Mouse (Mus musculus): ENCODE data around the gene Gm13279. TPM values are rescaled to one million over a fixed set of nuclear protein-coding genes. Genes with fewer than 3 reads are reported as not detected.

Gm13279 gene
- polyA plus RNA-seq, 1 experiment from 2014 or later: not detected

Other genes with a start within 250 kb of the Gm13279 start
- gene Ifna15, start 239.2 kb upstream of the Gm13279 start, polyA plus RNA-seq (2014; fragmentation: Illumina TruSeq; extraction: RNeasy Lipid Tissue Mini Kit (QIAGEN cat#74804); ENCODE audit: low read depth, low replicate concordance): not detected
- gene Ifna14, start 225.6 kb upstream of the Gm13279 start, polyA plus RNA-seq (2014; fragmentation: Illumina TruSeq; extraction: RNeasy Lipid Tissue Mini Kit (QIAGEN cat#74804); ENCODE audit: low read depth, low replicate concordance): not detected
- not detected for gene Ifna9, start 205.0 kb upstream of the Gm13279 start, polyA plus RNA-seq (2014; fragmentation: Illumina TruSeq; extraction: RNeasy Lipid Tissue Mini Kit (QIAGEN cat#74804); ENCODE audit: low read depth, low replicate concordance)
- not detected for gene Ifna12, start 194.0 kb upstream of the Gm13279 start, polyA plus RNA-seq (2014; fragmentation: Illumina TruSeq; extraction: RNeasy Lipid Tissue Mini Kit (QIAGEN cat#74804); ENCODE audit: low read depth, low replicate concordance)
- gene C87499, start 163.0 kb upstream of the Gm13279 start, polyA plus RNA-seq (2014; fragmentation: Illumina TruSeq; extraction: RNeasy Lipid Tissue Mini Kit (QIAGEN cat#74804); ENCODE audit: low read depth, low replicate concordance): not detected
- not detected for gene Ifna13, start 152.9 kb upstream of the Gm13279 start, polyA plus RNA-seq (2014; fragmentation: Illumina TruSeq; extraction: RNeasy Lipid Tissue Mini Kit (QIAGEN cat#74804); ENCODE audit: low read depth, low replicate concordance)
- not detected for gene Ifna16, start 120.5 kb upstream of the Gm13279 start, polyA plus RNA-seq (2014; fragmentation: Illumina TruSeq; extraction: RNeasy Lipid Tissue Mini Kit (QIAGEN cat#74804); ENCODE audit: low read depth, low replicate concordance)
- gene Ifna2, start 113.5 kb upstream of the Gm13279 start, polyA plus RNA-seq (2014; fragmentation: Illumina TruSeq; extraction: RNeasy Lipid Tissue Mini Kit (QIAGEN cat#74804); ENCODE audit: low read depth, low replicate concordance): not detected
- not detected for gene Ifnab, start 106.0 kb upstream of the Gm13279 start, polyA plus RNA-seq (2014; fragmentation: Illumina TruSeq; extraction: RNeasy Lipid Tissue Mini Kit (QIAGEN cat#74804); ENCODE audit: low read depth, low replicate concordance)
- gene Gm26566, start 75.6 kb upstream of the Gm13279 start, polyA plus RNA-seq (2014; fragmentation: Illumina TruSeq; extraction: RNeasy Lipid Tissue Mini Kit (QIAGEN cat#74804); ENCODE audit: low read depth, low replicate concordance): 0.62 TPM
- gene Klhl9, start 74.9 kb upstream of the Gm13279 start, polyA plus RNA-seq (2014; fragmentation: Illumina TruSeq; extraction: RNeasy Lipid Tissue Mini Kit (QIAGEN cat#74804); ENCODE audit: low read depth, low replicate concordance): 33.9 TPM
- gene Gm13271, start 42.5 kb upstream of the Gm13279 start, polyA plus RNA-seq (2014; fragmentation: Illumina TruSeq; extraction: RNeasy Lipid Tissue Mini Kit (QIAGEN cat#74804); ENCODE audit: low read depth, low replicate concordance): not detected
- not detected for gene Gm13283, start 37.3 kb upstream of the Gm13279 start, polyA plus RNA-seq (2014; fragmentation: Illumina TruSeq; extraction: RNeasy Lipid Tissue Mini Kit (QIAGEN cat#74804); ENCODE audit: low read depth, low replicate concordance)
- gene Gm13290, start 23.6 kb upstream of the Gm13279 start, polyA plus RNA-seq (2014; fragmentation: Illumina TruSeq; extraction: RNeasy Lipid Tissue Mini Kit (QIAGEN cat#74804); ENCODE audit: low read depth, low replicate concordance): not detected
- gene Gm13289, start 20.5 kb upstream of the Gm13279 start, polyA plus RNA-seq (2014; fragmentation: Illumina TruSeq; extraction: RNeasy Lipid Tissue Mini Kit (QIAGEN cat#74804); ENCODE audit: low read depth, low replicate concordance): not detected
- not detected for gene Gm13272, start 17.5 kb upstream of the Gm13279 start, polyA plus RNA-seq (2014; fragmentation: Illumina TruSeq; extraction: RNeasy Lipid Tissue Mini Kit (QIAGEN cat#74804); ENCODE audit: low read depth, low replicate concordance)
- gene Ifnz, start 15.3 kb upstream of the Gm13279 start, polyA plus RNA-seq (2014; fragmentation: Illumina TruSeq; extraction: RNeasy Lipid Tissue Mini Kit (QIAGEN cat#74804); ENCODE audit: low read depth, low replicate concordance): not detected
- not detected for gene Gm13276, start 11.7 kb upstream of the Gm13279 start, polyA plus RNA-seq (2014; fragmentation: Illumina TruSeq; extraction: RNeasy Lipid Tissue Mini Kit (QIAGEN cat#74804); ENCODE audit: low read depth, low replicate concordance)
- not detected for gene Gm13277, start 8.8 kb upstream of the Gm13279 start, polyA plus RNA-seq (2014; fragmentation: Illumina TruSeq; extraction: RNeasy Lipid Tissue Mini Kit (QIAGEN cat#74804); ENCODE audit: low read depth, low replicate concordance)
- not detected for gene Gm13278, start 5.8 kb upstream of the Gm13279 start, polyA plus RNA-seq (2014; fragmentation: Illumina TruSeq; extraction: RNeasy Lipid Tissue Mini Kit (QIAGEN cat#74804); ENCODE audit: low read depth, low replicate concordance)
- not detected for gene Gm13275, start 2.9 kb upstream of the Gm13279 start, polyA plus RNA-seq (2014; fragmentation: Illumina TruSeq; extraction: RNeasy Lipid Tissue Mini Kit (QIAGEN cat#74804); ENCODE audit: low read depth, low replicate concordance)
- gene Gm13285, start 2.3 kb downstream of the Gm13279 start, polyA plus RNA-seq (2014; fragmentation: Illumina TruSeq; extraction: RNeasy Lipid Tissue Mini Kit (QIAGEN cat#74804); ENCODE audit: low read depth, low replicate concordance): not detected
- gene Gm13287, start 5.9 kb downstream of the Gm13279 start, polyA plus RNA-seq (2014; fragmentation: Illumina TruSeq; extraction: RNeasy Lipid Tissue Mini Kit (QIAGEN cat#74804); ENCODE audit: low read depth, low replicate concordance): not detected
- not detected for gene Gm13288, start 8.1 kb downstream of the Gm13279 start, polyA plus RNA-seq (2014; fragmentation: Illumina TruSeq; extraction: RNeasy Lipid Tissue Mini Kit (QIAGEN cat#74804); ENCODE audit: low read depth, low replicate concordance)
- not detected for gene Ifna7, start 18.8 kb downstream of the Gm13279 start, polyA plus RNA-seq (2014; fragmentation: Illumina TruSeq; extraction: RNeasy Lipid Tissue Mini Kit (QIAGEN cat#74804); ENCODE audit: low read depth, low replicate concordance)
- not detected for gene Ifna11, start 22.6 kb downstream of the Gm13279 start, polyA plus RNA-seq (2014; fragmentation: Illumina TruSeq; extraction: RNeasy Lipid Tissue Mini Kit (QIAGEN cat#74804); ENCODE audit: low read depth, low replicate concordance)
- not detected for gene Ifna6, start 30.0 kb downstream of the Gm13279 start, polyA plus RNA-seq (2014; fragmentation: Illumina TruSeq; extraction: RNeasy Lipid Tissue Mini Kit (QIAGEN cat#74804); ENCODE audit: low read depth, low replicate concordance)
- gene Ifna5, start 38.1 kb downstream of the Gm13279 start, polyA plus RNA-seq (2014; fragmentation: Illumina TruSeq; extraction: RNeasy Lipid Tissue Mini Kit (QIAGEN cat#74804); ENCODE audit: low read depth, low replicate concordance): not detected
- not detected for gene Ifna4, start 44.5 kb downstream of the Gm13279 start, polyA plus RNA-seq (2014; fragmentation: Illumina TruSeq; extraction: RNeasy Lipid Tissue Mini Kit (QIAGEN cat#74804); ENCODE audit: low read depth, low replicate concordance)
- gene Ifna1, start 52.7 kb downstream of the Gm13279 start, polyA plus RNA-seq (2014; fragmentation: Illumina TruSeq; extraction: RNeasy Lipid Tissue Mini Kit (QIAGEN cat#74804); ENCODE audit: low read depth, low replicate concordance): not detected
- gene Ifne, start 82.8 kb downstream of the Gm13279 start, polyA plus RNA-seq (2014; fragmentation: Illumina TruSeq; extraction: RNeasy Lipid Tissue Mini Kit (QIAGEN cat#74804); ENCODE audit: low read depth, low replicate concordance): not detected